Mouse (Mus musculus) liver, adult 2 months (tissue): ENCODE data around the gene Ltbp4. TPM values are rescaled to one million over a fixed set of nuclear protein-coding genes. Genes with fewer than 3 reads are reported as not detected.

ENCODE experiments used
- DNase-seq: peaks from one replicate; pipeline ENCODE4 v3.0.0-alpha.2; 2011; ENCODE audit warnings: low read depth, low spot score; ENCODE audit errors: extremely low read depth
- H3K27ac ChIP-seq: fragments of 200-500 bp; replicated peaks from 2 replicates; pipeline ENCODE4 v1.5.1; 2012; ENCODE audit warnings: low read depth, mild to moderate bottlenecking, control low read depth, inconsistent platforms, low read length; ENCODE audit not compliant: insufficient read depth
- H3K27me3 ChIP-seq: fragments of 200-500 bp; 2 replicates; pipeline ENCODE4 v1.6.1; 2012; ENCODE audit warnings: mild to moderate bottlenecking, moderate library complexity, low read length, inconsistent platforms; ENCODE audit not compliant: control insufficient read depth, insufficient read depth
- H3K36me3 ChIP-seq: fragments of 200-500 bp; 2 replicates; pipeline ENCODE4 v1.6.1; 2012; ENCODE audit warnings: low read length, inconsistent platforms; ENCODE audit not compliant: control insufficient read depth, insufficient read depth
- H3K4me1 ChIP-seq: fragments of 200-500 bp; 2 replicates; pipeline ENCODE4 v1.6.1; 2011; ENCODE audit warnings: low read length; ENCODE audit not compliant: control insufficient read depth, insufficient read depth
- H3K4me3 ChIP-seq: fragments of 200-500 bp; 2 replicates; pipeline ENCODE4 v1.5.1; 2011; ENCODE audit warnings: low read depth, mild to moderate bottlenecking, control low read depth, low read length, moderate library complexity; ENCODE audit not compliant: insufficient read depth
- H3K79me2 ChIP-seq: fragments of 200-500 bp; 2 replicates; pipeline ENCODE4 v1.6.1; 2012; ENCODE audit warnings: inconsistent platforms, mild to moderate bottlenecking, low read length, moderate library complexity; ENCODE audit not compliant: control insufficient read depth, insufficient read depth
- H3K9ac ChIP-seq: fragments of 200-500 bp; 2 replicates; pipeline ENCODE4 v1.6.1; 2012; ENCODE audit warnings: low read depth, mild to moderate bottlenecking, control low read depth, inconsistent platforms, low read length
- CTCF ChIP-seq: fragments of 200-500 bp; IDR thresholded peaks from 2 replicates; pipeline ENCODE4 v1.5.1; 2011; ENCODE audit warnings: low read depth, low read length, control low read depth
- POLR2A ChIP-seq: fragments of 200-500 bp; IDR thresholded peaks from 2 replicates; pipeline ENCODE4 v1.6.1; 2011; ENCODE audit warnings: low read length, control low read depth; ENCODE audit not compliant: insufficient read depth; ENCODE audit errors: extremely low read depth
- WGBS: fragments of 180-500 bp; shearing (Covaris S2); methylation state at CpG from one replicate; pipeline ENCODE4 v1.1.7; 2018; 5-methylcytosine and 5-hydroxymethylcytosine counted together
- polyA plus RNA-seq: library from polyadenylated mRNA; depleted of rRNA; stranded (reverse); fragments of >200 nt; gene quantifications from 2 replicates; pipeline ENCODE4 v1.2.3, GENCODE M21; 2012
- total RNA-seq: library from RNA; depleted of rRNA; stranded (reverse); fragments of >200 nt; gene quantifications from 2 replicates; pipeline ENCODE4 v1.2.3, GENCODE M21; 2014

Ltbp4 gene
- total and polyA plus RNA-seq, 2 experiments, result 9.4 to 29.2 TPM

DNA sequence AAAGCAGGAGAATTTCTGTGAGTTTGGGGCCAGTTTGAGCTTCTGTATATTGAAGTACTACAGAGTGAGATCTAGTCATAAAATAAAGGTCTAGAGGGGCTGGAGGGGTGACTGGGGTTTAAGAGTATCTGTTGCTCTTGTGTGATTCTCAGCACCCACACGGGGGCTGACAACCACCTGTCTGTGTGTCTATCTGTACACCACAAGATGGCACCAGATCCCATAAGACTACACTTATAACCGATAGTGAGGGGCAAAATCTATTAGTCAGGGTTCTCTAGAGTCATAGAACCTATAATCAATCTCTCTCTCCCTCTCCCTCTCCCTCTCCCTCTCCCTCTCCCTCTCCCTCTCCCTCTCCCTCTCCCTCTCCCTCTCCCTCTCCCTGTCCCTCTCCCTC is 46.9 kb downstream of the Ltbp4 start:
- Histone ChIP-seq H3K79me2 (no peaks in the 10 kb centered on the region), H3K36me3 (no peaks in the 10 kb centered on the region), H3K4me1 (0 out of 2 replicates have a peak, but pooled peaks cover 2% of the 10 kb centered on the region), H3K4me3 (no peak overlapping the region), H3K9ac (no peak overlapping the region), H3K27ac (no peak overlapping the region), H3K27me3 (no peaks in the 10 kb centered on the region)
- TF ChIP-seq CTCF, result no peak
- no peak for TF ChIP-seq POLR2A
- no peak for DNase-seq
- 76% methylated on average over 2 of the region's 2 CpGs for WGBS

DNA sequence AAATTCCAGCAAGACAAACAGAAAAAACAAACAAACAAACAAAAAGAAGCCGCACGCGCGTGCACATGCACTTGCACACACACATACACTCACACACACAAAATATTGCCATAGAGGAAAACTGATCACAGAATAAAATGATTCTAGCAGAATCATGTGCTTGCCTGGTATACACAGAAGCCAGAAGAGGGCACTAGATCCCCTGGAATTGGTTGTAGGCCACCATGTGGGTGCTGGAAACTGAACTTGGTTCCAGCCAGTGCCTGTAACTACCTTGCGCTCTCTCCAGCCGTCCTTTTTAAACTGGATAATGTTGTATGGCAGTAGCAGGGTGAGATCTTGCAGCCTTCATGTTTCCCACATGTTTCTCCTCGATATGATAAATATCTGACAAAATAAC is 48.8 kb downstream of the Ltbp4 start:
- DNase-seq, result no peak
- Histone ChIP-seq H3K4me1 (0 out of 2 replicates have a peak, but pooled peaks cover 2% of the 10 kb centered on the region), H3K27ac (no peak overlapping the region), H3K4me3 (no peak overlapping the region), H3K36me3 (no peaks in the 10 kb centered on the region), H3K27me3 (no peaks in the 10 kb centered on the region; the same call in 1 of the 2 replicates), H3K79me2 (no peaks in the 10 kb centered on the region), H3K9ac (no peak overlapping the region)
- WGBS, result 89% methylated on average over 7 of the region's 7 CpGs
- TF ChIP-seq CTCF (no peak), POLR2A (no peak)

DNA sequence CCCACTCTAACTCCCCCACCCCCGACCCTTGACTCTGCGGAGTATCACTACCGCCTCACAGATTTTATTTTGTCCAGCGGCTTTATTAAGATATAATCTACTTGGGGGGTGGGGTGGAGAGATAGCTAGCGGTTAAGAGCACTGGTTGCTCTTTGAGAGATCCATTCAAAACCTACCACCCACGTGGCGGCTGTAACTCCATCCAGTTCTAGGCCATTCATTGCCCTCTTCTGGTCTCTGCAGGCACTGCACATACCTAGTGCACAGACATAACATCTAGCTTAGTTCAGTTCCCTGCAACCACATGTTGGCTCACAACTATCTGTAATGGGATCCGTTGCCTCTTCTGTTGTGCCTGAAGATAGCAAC is 51.8 kb downstream of the Ltbp4 start:
- DNase-seq, result peak; percentile 26
- H3K4me1 ChIP-seq, result no peaks in the 10 kb centered on the region
- no peak for TF ChIP-seq POLR2A
- TF ChIP-seq CTCF, result peak; percentile 49; the same call in 1 of the 2 replicates
- H3K4me3 ChIP-seq, result no peak overlapping the region
- H3K36me3 ChIP-seq, result no peaks in the 10 kb centered on the region
- WGBS, result 11% methylated on average over 8 of the region's 8 CpGs
- H3K9ac ChIP-seq, result no peak overlapping the region
- no peaks in the 10 kb centered on the region; the same call in 1 of the 2 replicates for H3K27me3 ChIP-seq
- H3K27ac ChIP-seq, result no peak overlapping the region
- no peaks in the 10 kb centered on the region for H3K79me2 ChIP-seq

DNA sequence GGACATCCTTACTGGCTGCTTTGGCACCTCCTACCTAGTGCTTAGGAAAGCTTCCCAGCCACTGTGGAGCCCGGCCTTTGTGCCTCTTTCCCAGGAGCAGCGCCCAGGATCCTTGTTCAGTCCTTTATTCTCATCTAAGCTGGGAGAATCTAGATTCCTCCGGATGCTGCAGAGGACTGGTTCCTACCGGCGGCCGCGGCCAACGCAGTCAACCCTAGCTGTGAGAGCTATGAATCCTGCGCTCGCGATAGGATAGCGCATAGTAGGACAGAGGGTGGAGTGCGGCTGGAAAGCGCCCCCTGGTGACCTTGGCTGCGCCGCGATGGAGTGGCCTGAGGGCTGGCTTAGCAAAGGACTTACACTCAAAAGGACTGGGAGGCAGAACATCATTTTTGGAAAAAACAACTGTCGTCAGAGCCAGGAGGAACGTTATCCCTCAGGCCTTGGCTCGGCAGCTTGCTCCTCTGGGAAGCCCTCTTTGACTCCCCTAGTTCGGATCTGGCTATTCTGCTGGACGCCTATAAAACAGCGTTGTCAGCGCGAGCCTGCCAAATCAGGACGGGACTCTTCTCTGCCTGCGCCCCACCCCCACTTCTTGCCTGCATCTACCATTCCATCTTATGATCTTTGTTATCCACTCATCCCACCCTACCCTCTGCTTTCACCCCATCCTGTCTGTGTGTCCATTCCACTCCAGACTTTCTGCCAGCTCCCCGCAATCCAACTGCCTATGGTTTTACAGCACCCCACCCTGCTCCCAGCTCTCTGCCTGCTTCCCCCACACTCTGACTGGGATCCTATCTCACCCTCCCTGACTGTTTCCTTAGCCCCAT is 52.4 kb downstream of the Ltbp4 start:
- Histone ChIP-seq H3K27me3 (no peaks in the 10 kb centered on the region; the same call in 1 of the 2 replicates), H3K4me3 (no peak overlapping the region), H3K27ac (no peak overlapping the region), H3K79me2 (no peaks in the 10 kb centered on the region), H3K36me3 (no peaks in the 10 kb centered on the region), H3K9ac (no peak overlapping the region), H3K4me1 (no peaks in the 10 kb centered on the region)
- WGBS, result 5% methylated on average over 28 of the region's 28 CpGs
- peak; percentile 56 for TF ChIP-seq CTCF
- no peak for TF ChIP-seq POLR2A
- no peak for DNase-seq

DNA sequence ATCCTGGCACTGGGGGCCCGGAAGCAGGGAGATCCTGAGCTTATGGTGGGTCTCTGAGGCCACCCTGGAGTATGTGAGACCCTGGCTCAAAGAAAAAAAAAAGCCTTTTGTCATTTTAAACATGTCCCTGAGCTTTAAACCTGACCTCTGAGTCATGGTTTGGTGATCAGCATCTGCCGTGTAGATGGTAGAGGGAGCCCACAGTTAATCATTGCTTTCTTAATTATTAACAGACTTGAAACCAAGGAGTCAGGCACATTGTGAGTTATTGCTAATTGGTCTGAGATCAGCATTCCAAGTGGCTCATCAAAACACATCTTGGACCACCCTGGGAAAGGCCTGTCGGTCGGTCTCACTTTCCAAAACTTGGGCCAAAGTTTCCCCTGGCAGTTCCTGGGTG is 55.3 kb downstream of the Ltbp4 start:
- Histone ChIP-seq H3K36me3 (no peaks in the 10 kb centered on the region), H3K79me2 (no peaks in the 10 kb centered on the region), H3K4me3 (no peak overlapping the region), H3K27ac (no peak overlapping the region), H3K9ac (no peak overlapping the region), H3K4me1 (no peaks in the 10 kb centered on the region), H3K27me3 (no peaks in the 10 kb centered on the region; the same call in 1 of the 2 replicates)
- no peak for DNase-seq
- WGBS, result 74% methylated on average over 4 of the region's 4 CpGs
- TF ChIP-seq POLR2A (no peak), CTCF (no peak)

DNA sequence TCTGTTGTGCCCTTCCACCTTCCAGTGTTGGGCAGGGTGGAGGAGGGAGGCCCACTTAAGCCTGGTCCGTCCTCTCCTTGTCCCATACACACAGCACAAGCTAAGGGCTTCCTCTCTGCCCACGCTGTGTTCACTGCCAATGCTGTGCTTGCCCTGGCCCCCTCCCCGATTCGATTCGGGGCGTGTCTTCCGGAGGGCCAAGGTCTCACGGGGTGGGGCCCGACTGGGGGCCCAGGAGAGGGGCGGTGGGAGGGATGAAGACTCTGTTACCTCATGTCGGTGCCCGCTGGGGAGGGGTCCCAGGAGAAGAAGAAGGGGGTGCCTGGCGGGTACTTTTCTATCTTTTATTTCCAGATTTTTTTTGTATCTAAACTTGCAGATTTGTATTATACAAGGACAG is 55.8 kb downstream of the Ltbp4 start:
- Histone ChIP-seq H3K36me3 (no peaks in the 10 kb centered on the region), H3K4me1 (no peaks in the 10 kb centered on the region), H3K27me3 (no peaks in the 10 kb centered on the region; the same call in 1 of the 2 replicates), H3K9ac (no peak overlapping the region), H3K27ac (no peak overlapping the region), H3K79me2 (no peaks in the 10 kb centered on the region), H3K4me3 (no peak overlapping the region)
- no peak for DNase-seq
- TF ChIP-seq POLR2A (no peak), CTCF (no peak)
- 75% methylated on average over 13 of the region's 13 CpGs for WGBS
